Comparison of ENCODE assay signal across 9 mouse cellular contexts in the genomic region with DNA sequence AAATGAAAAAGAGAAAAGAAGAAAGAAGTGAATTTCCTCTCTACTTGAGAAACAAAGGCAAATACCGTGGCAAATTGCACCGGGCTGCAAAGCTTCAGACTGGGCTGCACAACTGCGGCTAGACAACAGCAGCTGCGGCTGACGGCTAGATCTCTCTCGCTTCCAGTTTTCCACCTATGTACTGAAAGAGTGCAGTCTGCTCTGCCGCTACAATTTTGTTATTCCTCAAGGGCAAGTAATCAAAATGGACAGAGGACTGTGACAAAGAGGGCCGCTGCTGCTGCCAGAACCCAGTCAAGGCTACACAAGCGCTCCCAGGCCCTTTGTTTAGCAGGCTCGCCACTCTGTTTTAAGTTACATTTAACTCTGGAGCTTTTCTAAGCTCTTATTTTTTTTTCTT. TPM values are rescaled to one million over a fixed set of nuclear protein-coding genes. Genes with fewer than 3 reads are reported as not detected.
DNase-seq lines count a peak whose midpoint lies in the region; ATAC-seq and TF ChIP-seq lines count a peak whose summit lies in the region.
"Had no signal": no experiment of that assay in that cellular context is flagged by ENCODE, and none has a peak within 500 bp of the region (broad histone marks: within the 10 kb centered on the region; RNA-seq: fewer than 3 reads in every experiment).

No protein-coding gene starts in this region.

- peak overlapping the region; percentile 27; the same call in 1 of the 2 replicates for H3K27ac ChIP-seq in intestine, embryonic 14.5 days (ENCODE audit: low read depth)
- no peak overlapping the region for H3K27ac ChIP-seq in intestine, postnatal 0 days (ENCODE audit: low read depth, low read length)
- peak overlapping the region; percentile 12; the same call in 1 of the 2 replicates for H3K27ac ChIP-seq in embryonic facial prominence, embryonic 10.5 days (replicated peaks)
- H3K27ac ChIP-seq in liver, postnatal 0 days (ENCODE audit: low read depth) = 0 out of 2 replicates have a peak overlapping the region, but pooled peaks have one; percentile 24

- WGBS in intestine, embryonic 14.5 days = 65% methylated on average over 10 of the region's 10 CpGs
- WGBS in intestine, postnatal 0 days = 74% methylated on average over 10 of the region's 10 CpGs
- 77% methylated on average over 10 of the region's 10 CpGs for WGBS in embryonic facial prominence, embryonic 10.5 days
- 79% methylated on average over 10 of the region's 10 CpGs for WGBS in liver, postnatal 0 days (ENCODE audit: insufficient replicate concordance)

- DNase-seq in intestine, embryonic 14.5 days (ENCODE audit: low spot score) = no peak
- DNase-seq in adrenal gland, postnatal 10 days = peak; percentile 61
- DNase-seq in embryonic facial prominence, embryonic 10.5 days (ENCODE audit: low spot score) = no peak
- DNase-seq in liver, postnatal 0 days = no peak
- DNase-seq in frontal cortex, postnatal 36 days (ENCODE audit: low spot score in 2 of 2) = no peak
- no peak for DNase-seq in urinary bladder, postnatal 14 days (ENCODE audit: low spot score)
- no peak for DNase-seq in left cerebral cortex, adult 11 months (ENCODE audit: low spot score)
- DNase-seq: cerebellum, postnatal 10 days had no signal

- H3K27me3 ChIP-seq in intestine, embryonic 14.5 days (replicated peaks; ENCODE audit: control insufficient read depth, insufficient read depth, low read length) = no peaks in the 10 kb centered on the region
- no peaks in the 10 kb centered on the region for H3K27me3 ChIP-seq in intestine, postnatal 0 days (replicated peaks; ENCODE audit: control insufficient read depth, insufficient read depth, low read length)
- no peaks in the 10 kb centered on the region for H3K27me3 ChIP-seq in embryonic facial prominence, embryonic 10.5 days (replicated peaks; ENCODE audit: low read depth, poor library complexity, severe bottlenecking)
- no peaks in the 10 kb centered on the region for H3K27me3 ChIP-seq in liver, postnatal 0 days (ENCODE audit: insufficient read depth, low read length)

- no peak overlapping the region for H3K4me3 ChIP-seq in intestine, embryonic 14.5 days (ENCODE audit: low read depth, low read length)
- no peak overlapping the region for H3K4me3 ChIP-seq in intestine, postnatal 0 days (ENCODE audit: low read depth, low read length)
- H3K4me3 ChIP-seq in embryonic facial prominence, embryonic 10.5 days = no peak overlapping the region
- no peak overlapping the region for H3K4me3 ChIP-seq in liver, postnatal 0 days (ENCODE audit: low read depth, low read length)

- H3K9me3 ChIP-seq in intestine, embryonic 14.5 days (ENCODE audit: control insufficient read depth, low read length) = no peaks in the 10 kb centered on the region
- no peaks in the 10 kb centered on the region for H3K9me3 ChIP-seq in intestine, postnatal 0 days (ENCODE audit: control insufficient read depth)
- H3K9me3 ChIP-seq in embryonic facial prominence, embryonic 10.5 days = no peaks in the 10 kb centered on the region
- H3K9me3 ChIP-seq in liver, postnatal 0 days (ENCODE audit: low read length) = no peaks in the 10 kb centered on the region

- no peak for TF ChIP-seq EP300 in liver, postnatal 0 days (IDR thresholded peaks at IDR 0.05; ENCODE audit: low read depth)

- H3K4me2 ChIP-seq in intestine, embryonic 14.5 days (ENCODE audit: low read length) = no peak overlapping the region
- no peak overlapping the region for H3K4me2 ChIP-seq in intestine, postnatal 0 days (replicated peaks; ENCODE audit: low read depth)
- peak overlapping the region; percentile 27; the same call in 1 of the 2 replicates for H3K4me2 ChIP-seq in liver, postnatal 0 days (ENCODE audit: low read depth, low read length)

- H3K9ac ChIP-seq in intestine, embryonic 14.5 days (ENCODE audit: low read length) = no peak overlapping the region
- no peak overlapping the region for H3K9ac ChIP-seq in intestine, postnatal 0 days (ENCODE audit: low read depth, low read length)
- H3K9ac ChIP-seq in liver, postnatal 0 days (replicated peaks) = no peak overlapping the region

- peaks cover 33% of the 10 kb centered on the region for H3K4me1 ChIP-seq in intestine, embryonic 14.5 days (replicated peaks; ENCODE audit: control insufficient read depth, insufficient read depth, low read length)
- H3K4me1 ChIP-seq in intestine, postnatal 0 days (replicated peaks; ENCODE audit: control insufficient read depth, insufficient read depth, low read length) = 0 out of 2 replicates have a peak, but pooled peaks cover 3% of the 10 kb centered on the region
- H3K4me1 ChIP-seq in embryonic facial prominence, embryonic 10.5 days = peaks cover 33% of the 10 kb centered on the region
- H3K4me1 ChIP-seq in liver, postnatal 0 days (ENCODE audit: insufficient read depth) = peaks cover 33% of the 10 kb centered on the region

- ATAC-seq in intestine, embryonic 14.5 days (replicated peaks; ENCODE audit: low FRiP score, low TSS enrichment, low read depth) = no peak
- ATAC-seq in intestine, postnatal 0 days = no peak
- ATAC-seq in liver, postnatal 0 days = no peak

- no peaks in the 10 kb centered on the region for H3K36me3 ChIP-seq in intestine, embryonic 14.5 days (ENCODE audit: control insufficient read depth, insufficient read depth, low read length)
- peaks cover 4% of the 10 kb centered on the region; the same call in 1 of the 2 replicates for H3K36me3 ChIP-seq in intestine, postnatal 0 days (ENCODE audit: control insufficient read depth, insufficient read depth)
- no peaks in the 10 kb centered on the region for H3K36me3 ChIP-seq in embryonic facial prominence, embryonic 10.5 days (replicated peaks)
- no peaks in the 10 kb centered on the region for H3K36me3 ChIP-seq in liver, postnatal 0 days (replicated peaks; ENCODE audit: insufficient read depth, low read length)

- no peak for TF ChIP-seq CTCF in intestine, postnatal 0 days (IDR thresholded peaks at IDR 0.05; ENCODE audit: low read depth)
- no peak for TF ChIP-seq CTCF in liver, postnatal 0 days (IDR thresholded peaks at IDR 0.05; ENCODE audit: low read depth)

RNA-seq across cellular contexts. Expression of a gene that starts 35.6 kb away (rescaled TPM):
- polyA plus RNA-seq in intestine, embryonic 14.5 days (2014; fragmentation: Nextera tagmentation; extraction: Ambion mirVana) = 19.6 and 19.8 TPM in 2 replicates
- polyA plus RNA-seq in intestine, postnatal 0 days (2015; fragmentation: Nextera tagmentation; extraction: Ambion mirVana) = 11.5 and 13.8 TPM in 2 replicates
- total RNA-seq in adrenal gland, postnatal 10 days (2021) = 10 to 100 TPM; 19.0 to 26.8 TPM
- polyA plus RNA-seq in embryonic facial prominence, embryonic 10.5 days (2016; fragmentation: Nextera tagmentation; extraction: Ambion mirVana) = 9.0 and 11.2 TPM in 2 replicates
- 4.1 and 5.4 TPM in 2 replicates for polyA plus RNA-seq in liver, postnatal 0 days (2015; fragmentation: Nextera tagmentation; extraction: Ambion mirVana)
